Mouse (Mus musculus) MN1 (cell line): ENCODE measurements around the gene Timeless.
A peak's percentile ranks its signal among the peaks of the same experiment; 100 is the strongest.
"Not testable (repeated sequence)": the region's sequence is repeated elsewhere in the genome, so short reads cannot be mapped to it uniquely, and the experiment has no call there.

ENCODE experiments used
- DNase-seq: peaks from one replicate; pipeline ENCODE4 v3.0.0-alpha.2; 2016; ENCODE audit warnings: low spot score

Gene Timeless

DNA sequence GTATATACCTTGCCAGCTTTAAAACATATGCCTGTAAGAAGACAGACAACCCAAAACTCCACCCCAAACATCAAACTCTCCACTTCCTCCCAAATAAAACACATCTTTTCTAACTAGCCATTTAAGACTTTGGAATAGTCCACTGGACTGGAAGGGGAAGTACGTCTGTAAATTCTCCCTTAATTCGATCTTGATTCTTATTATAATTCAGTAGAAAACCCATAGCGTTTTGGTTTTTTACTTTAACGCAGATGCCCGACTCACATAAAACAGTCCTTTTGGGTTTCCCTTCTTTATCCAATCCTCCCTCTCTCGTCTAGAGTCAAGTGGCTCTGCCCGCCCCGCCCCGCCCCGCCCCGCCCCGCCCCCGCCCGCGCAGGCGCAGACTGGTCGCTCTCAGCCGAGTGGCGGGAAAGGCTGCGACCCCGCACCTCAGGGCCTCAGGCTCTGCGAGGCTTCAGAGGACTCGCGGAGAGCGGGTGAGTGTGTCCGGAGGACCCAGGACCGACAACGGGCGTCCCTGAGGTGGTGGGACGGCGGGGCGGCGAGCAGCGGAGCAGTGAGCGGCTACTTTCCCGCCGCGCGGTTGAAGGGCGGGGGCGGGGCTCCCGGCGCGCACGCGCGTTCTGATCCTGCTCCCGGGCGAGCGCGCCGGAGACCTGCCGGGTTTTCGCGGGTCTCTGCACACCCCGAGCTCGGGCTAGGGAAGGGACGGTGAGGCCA lies at the start of gene Timeless:
Gene Timeless (plus strand): TSS at position 369 of the 723 bp plus-strand sequence.
- peak; percentile 93 for DNase-seq

DNA sequence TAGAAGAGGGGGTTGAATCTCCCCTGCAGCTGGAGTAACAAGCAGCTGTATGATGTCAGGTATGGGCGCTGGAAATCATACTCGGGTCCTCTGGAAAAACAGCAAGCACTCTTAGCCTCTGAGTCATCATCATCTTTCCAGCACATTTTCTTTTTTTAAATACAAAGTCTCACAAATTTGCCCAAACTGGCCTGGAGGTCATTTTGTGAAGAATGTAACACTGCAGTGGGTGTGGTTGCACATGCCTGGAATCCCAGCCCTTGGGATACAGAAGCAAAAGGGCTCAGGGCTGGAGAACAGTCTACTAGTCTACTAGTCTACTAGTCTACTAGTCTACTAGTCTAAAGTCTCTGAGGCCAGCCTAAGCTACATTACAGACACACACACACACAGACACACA lies 47.6 kb upstream of the Timeless start:
- DNase-seq, result no peak

DNA sequence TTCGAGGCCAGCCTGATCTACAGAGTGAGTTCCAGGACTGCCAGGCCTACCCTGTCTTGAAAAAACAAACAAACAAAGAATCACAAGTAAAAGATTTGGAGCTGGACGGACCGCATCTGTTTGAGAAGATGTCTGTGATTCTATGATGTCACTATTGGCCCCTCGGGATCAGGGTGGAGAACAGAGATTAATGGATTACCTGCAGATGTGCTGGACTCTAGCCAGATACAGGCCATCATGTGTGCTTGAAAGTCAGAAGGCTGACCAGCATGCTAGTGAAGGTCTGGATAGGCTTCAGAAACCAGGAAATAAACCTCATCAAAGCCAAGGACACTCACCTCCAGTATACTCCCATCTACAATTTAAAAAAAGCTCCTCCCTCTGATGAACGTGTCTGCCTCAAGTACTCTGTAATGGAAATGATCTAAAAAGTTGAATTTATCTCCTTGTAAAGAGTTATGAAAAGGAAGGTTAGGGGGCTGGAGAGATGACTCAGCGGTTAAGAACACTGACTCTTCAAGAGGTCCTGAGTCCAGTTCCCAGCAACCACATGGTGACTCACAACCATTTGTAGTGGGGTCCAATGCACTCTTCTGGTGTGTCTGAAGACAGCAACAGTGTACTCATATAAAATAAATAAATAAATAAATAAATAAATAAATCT lies 46.5 kb upstream of the Timeless start:
- peak; percentile 83 for DNase-seq

DNA sequence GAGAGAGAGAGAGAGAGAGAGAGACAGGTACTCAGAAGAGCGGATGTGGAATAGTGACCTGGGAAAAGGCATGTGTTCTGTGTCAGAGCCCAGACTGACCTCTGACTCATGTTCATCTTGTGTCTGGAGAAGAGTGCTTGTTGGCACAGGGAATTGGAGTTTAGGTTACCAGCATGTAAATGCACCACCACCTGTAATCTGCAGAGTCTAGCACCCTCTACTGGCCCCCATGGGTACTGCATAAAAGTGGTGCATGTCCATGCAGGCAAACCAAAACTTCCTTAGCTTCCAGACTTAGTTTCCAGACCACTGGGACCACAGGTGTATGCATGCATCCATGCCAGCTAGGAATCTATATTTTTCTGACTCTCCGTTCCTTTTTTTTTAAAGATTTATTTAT lies 45.9 kb upstream of the Timeless start:
- DNase-seq, result peak; percentile 96

DNA sequence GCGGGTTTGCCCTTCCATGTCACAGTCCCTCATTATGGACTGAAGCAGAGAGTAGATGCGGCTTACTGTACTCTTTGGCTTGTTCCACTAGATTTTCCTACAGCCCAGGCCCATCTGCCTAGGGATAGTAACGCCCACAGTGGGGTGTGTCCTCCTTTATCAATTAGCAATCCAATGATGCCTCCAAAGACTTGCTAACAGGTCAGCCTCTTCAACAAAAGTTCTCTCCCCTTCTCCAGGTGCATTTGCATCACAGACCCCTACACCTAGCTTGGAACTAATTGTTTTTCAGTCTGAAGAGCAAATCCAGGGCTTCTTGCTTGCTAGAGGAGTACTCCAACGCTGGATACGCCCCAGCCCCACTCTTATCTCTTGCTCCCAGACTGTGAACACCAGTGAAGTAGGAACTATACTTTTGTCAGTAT lies 44.7 kb upstream of the Timeless start:
- no peak for DNase-seq

DNA sequence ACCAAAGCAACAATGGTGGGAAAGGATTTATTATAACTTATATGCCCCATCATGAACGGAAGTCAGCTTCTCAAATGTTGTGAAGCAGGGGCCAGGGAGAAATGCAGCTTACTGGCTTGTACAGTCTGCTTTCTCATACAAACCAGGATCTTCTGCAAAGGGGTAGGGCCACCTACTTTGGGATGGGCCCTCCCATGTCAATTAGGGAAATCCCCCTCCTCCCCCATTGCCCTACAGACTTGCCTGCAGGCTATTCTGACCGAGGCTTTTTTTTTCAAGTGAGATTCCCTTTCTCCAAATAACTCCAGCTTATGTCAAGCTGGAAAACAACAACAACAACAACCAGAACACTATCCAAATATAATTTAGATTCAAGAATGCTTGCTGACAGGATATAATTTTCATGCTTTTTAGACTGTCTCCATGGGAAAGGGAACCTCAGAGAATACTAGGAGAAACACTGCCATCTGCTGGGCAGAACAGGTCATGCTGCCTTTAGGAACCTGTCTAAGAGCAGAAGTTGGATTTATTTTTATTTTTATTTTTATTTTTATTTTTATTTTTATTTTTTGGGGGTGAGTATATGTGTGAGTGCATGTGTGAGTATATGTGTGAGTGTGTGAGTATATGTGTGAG lies 43.5 kb upstream of the Timeless start:
- DNase-seq, result peak; percentile 92

DNA sequence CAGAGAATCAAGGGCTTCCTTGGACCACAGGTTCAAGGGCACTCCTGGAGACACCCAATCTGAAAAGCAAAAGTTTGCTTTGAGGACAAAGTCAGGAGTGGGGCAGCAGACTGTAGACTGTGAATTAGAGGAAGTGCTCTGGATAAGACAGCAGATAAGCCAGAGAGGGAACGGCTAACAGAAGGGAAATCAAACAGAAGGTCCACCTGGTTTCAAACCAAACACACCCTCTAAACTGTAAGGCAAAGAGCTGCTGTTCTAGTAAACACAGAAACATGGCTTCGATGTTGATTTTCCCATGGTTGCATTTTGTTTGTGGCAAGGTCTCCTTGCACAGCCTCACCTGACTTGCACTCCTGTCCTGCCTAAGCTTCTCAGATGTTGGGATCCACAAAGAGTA lies 40.4 kb upstream of the Timeless start:
- DNase-seq, result no peak

DNA sequence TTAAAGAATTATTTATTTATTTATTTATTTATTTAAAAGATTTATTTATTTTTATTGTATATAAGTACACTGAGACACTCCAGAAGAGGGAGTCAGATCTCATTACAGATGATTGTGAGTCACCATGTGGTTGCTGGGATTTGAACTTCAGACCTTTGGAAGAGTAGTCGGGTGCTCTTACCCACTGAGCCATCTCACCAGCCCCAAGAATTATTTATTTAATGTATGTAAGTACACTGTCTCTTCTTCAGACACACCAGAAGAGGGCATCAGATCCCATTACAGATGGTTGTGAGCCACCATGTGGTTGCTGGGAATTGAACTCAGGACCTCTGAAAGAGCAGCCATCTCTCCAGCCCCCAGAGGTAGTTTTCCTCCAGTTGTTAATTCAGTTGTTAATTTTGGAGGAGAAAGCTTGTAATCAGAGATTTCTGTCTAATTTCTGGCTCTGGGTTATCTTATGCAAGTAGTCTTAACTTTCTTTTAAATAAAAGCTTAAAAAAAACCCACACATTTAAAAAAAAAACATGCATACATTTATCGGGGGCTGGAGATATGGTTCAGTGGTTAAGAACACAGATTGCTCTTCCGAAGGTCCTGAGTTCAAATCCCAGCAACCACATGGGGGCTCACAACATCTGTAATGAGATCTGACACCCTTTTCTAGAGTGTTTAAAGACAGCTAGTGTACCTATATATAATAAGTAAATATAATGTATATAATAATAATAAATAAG lies 39.7 kb upstream of the Timeless start:
- not testable (repeated sequence) for DNase-seq

DNA sequence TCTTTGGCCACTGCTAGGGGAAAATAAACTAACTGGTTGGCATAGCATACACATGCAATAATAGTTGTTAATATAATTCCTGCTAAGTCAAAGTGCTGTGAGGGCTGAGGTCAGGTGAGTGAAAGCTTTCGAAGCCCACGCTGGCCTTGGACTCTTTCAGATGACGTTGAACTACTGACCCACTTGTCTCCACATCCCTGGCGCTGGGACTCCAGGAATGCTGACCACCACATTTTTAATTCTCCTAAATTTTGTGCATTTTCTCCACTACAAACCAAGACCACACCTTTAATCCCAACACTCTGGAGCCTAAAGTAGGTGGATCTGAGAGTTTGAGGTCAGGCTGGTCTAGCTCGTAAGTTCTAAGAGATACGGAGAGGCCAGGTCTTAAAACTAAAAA lies 38.8 kb upstream of the Timeless start:
- no peak for DNase-seq

DNA sequence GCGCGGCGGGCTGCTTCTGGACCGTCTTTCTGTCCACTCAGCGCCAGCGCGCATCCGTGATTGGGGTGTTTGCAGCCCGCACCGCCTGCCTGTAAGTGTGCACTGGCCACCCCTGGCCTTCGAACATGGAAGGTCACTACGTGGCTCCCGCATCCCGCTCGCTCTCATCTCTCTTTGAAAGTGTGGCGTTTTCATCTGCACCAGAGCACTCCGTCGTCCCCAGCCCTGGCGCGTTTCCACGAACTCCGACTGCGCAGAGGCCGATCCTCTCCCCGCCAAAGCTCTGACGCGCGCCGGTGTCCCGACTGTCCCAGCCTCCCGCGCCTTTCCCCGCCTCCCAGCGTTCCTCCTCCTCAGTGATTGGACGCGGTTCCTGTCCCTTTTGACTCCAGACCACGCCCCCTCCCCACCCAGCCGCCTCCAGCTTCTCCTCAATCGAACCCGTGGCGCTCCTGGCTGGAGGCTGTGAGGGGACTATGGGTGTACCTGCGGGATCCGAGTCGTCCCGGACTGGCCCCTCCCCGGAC lies 37.8 kb upstream of the Timeless start, which contains the start of gene Gls2:
Gene Gls2 (plus strand): TSS at position 434 of the 527 bp plus-strand sequence.
- peak; percentile 100 for DNase-seq

DNA sequence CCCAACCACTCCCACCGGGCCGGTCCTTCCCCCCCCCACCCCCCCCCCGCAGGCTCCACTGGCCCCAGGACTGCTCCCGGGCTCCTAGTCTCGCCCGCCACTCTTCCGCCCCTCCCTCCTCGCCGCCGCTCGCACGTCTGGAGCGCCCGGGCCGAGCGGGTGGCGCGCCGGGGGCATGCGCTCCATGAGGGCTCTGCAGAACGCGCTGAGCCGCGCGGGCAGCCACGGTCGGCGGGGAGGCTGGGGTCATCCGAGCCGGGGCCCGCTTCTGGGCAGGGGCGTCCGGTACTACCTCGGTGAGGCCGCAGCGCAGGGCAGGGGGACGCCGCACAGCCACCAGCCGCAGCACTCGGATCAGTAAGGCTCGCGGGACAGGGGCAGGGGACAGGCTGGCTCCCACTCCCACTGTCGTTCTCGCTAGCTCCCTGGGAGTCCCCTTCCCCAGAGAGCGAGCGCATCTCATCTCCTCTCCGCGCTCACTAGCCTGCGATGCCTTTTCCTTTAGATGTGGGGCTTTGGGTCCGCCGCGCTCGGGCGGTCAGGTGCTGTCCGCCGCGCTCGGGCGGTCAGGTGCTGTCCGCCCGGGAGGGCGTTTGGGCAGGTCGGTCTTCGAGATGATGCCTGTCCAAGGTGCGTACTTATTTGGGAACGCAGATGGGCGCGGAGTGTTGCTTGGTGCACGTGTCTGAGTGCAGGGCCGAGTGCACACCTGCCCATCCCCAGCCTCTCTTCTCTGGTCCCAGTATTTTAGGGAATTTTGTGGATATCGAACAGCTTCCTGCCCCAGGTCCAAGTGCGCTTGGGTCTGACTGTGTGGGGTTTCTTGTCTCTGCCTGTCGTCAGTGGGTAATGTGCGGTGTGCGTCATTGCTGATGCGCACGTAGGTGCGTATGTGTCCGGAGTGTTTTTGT lies 37.1 kb upstream of the Timeless start:
- peak; percentile 92 for DNase-seq

DNA sequence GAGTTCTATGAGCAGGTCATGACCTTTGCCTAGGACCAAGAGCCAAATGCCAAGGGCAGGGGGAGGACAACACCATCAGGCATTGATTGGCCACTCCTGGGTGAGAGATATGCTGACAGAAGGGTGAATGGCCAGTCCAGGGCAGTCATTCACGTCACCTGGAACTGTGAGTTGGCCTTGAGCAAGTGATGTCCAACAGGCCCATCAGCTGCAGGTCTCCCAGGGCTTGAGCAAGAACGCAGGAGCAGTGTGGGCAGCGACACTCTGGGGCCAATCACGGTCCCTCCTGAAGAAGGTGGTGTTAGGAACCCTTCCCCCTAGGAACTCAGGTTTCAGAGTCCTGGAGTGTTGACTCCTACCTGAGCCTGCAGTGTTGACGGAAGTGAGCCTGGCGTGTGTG lies 30.0 kb upstream of the Timeless start:
- DNase-seq, result no peak

DNA sequence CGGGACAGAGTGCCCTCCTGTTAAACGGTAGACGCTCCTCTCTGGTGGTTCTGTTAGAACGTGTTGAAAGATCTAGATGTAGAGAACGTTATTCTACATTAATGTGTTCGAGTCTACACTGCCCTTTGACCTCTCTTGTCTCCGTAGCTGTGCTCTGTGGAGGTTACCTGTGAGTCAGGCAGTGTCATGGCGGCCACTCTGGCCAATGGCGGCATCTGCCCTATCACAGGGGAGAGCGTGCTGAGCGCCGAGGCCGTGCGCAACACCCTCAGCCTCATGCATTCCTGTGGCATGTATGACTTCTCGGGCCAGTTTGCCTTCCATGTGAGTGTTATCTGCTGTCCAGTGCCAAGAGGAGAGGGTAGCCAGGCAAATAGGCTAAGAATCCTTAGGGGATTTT lies 26.9 kb upstream of the Timeless start:
- no peak for DNase-seq

DNA sequence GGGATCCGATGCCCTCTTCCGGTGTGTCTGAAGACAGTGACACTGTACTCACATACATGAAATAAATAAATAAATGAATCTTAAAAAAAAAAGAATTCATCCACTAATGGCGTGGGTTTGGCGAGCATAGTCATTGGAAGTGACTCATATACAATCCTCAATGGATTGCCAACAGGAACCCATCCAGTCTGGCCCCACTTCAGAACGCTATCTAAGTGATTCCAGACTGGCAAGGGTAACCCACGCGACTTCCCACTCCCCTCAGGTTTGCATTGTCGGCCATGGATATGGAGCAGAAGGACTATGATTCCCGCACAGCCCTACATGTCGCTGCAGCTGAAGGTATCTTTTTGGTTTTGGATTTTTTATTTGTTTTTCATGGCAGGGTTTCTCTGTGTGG lies 23.5 kb upstream of the Timeless start:
- DNase-seq, result no peak

DNA sequence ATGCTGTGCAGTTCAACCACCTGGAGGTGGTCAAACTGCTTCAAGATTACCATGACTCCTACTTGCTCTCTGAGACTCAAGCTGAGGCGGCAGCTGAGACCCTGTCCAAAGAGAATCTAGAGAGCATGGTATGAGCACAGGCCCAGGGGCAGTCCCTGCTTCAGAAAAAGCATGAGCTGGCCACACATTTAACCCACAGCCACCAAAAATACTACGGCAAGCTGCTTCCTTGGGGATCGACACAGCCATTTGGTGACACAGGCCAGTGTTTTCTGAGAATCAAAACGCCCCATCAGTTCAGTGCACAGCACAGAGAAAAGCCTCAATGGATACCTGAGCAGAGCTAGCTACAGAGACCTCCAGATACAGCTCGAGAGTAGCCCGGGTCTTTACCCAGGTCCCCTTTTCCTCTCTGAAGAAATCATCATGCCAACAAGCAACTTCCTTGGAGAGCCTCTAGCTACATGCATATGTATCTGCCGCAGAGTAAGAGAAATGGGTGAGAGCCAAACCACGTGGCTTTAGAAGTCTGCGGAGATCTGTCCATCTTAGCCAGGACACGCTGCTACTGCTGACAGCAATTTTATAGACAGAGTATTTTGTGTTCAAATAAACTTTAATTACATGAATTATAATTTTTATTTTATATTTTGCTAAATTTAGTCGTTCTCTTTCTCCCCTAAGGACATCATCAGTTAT lies 22.4 kb upstream of the Timeless start:
- no peak for DNase-seq

DNA sequence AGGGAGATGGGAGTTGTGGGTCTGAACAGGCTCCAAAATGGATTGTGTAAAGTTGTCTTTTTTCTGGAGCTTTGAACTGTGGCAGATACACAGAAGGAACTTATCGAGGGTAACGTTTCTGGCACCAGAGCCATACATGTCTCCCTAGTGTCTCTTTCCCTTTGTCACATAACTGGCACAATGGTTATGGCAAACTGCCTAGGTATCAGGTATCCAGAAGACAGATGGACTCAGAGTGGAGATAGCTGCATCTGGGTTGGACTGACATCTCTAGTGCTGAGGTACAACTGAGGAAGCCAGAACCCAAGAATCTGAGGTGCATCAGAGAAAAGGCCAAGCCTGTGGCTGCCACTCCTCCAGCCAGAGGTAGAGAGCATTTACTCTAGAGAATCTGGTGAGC lies 21.7 kb upstream of the Timeless start:
- no peak for DNase-seq

DNA sequence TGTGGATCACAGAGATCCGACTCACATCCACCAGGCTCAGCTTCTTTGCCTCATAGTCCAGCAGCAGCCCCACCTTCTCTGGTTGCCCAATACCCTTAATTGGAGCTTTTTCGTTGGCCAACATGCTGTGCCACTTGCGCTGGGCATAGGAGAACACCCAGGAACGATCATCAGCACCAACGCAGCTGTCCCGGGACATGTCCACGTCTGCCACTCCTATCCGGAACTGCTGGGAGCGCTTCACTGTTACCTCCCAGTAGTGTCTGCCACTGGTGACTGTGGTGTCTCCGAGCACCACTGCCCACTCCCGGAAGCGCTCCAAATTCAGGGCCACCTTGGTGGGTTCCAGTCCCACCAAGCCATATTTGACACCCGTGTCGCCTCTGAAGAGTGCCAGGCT lies 20.9 kb upstream of the Timeless start:
- DNase-seq, result peak; percentile 58

DNA sequence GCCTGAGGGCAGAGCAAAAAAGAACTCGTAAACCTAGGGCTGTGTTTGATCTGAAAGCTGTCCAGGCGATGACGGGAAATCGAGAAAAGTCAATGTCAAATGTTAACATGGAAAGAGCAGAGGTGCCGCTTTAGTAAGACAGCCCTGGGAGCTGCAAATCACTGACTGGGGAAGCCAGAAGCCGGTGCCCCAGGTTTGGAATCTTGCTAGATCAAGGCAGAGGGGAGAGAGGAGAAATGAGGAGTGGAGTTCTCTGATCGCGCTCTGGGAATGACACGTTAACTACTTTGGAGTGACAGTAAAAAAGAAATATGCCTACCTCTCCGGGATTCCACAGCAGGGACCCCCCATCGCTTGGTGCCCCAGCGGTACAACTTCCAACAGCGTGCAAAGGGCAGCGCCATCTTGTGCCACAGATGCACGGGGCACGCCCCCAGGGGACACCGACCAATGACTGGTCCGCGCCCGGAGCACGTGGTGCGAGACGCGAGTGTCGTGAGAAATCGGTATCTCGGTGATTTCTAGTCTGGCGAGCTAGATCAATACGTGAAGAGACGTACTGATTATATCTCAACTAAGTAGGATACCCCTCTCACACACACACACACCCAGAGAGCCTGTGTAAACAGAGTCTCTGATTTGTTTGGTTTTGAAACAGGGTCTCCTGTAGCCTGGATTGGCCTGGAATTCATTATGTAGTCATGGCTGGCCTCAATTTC lies 20.3 kb upstream of the Timeless start, which contains the start of gene Spryd4:
Gene Spryd4 (minus strand): TSS at position 418 of the 719 bp plus-strand sequence.
- DNase-seq, result peak; percentile 99

DNA sequence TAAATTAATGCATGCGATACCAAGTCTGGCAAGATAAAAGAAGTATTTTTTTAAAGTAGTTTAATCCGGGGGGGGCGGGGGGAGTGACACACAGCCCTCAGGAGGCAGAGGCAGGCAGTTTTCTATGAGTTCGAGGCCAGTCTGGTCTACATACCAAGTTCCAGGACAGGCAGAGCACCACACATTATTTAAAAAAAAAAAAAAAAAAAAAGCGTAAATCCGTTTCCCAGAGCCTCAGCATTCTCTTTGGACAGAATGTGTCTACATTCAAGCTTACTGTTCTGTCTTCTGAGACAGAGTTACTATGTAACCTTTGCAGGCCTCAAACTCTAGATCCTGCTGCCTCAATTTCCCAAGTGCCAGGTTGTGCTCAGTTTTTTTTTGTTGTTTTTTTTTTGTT lies 19.7 kb upstream of the Timeless start:
- DNase-seq, result no peak

DNA sequence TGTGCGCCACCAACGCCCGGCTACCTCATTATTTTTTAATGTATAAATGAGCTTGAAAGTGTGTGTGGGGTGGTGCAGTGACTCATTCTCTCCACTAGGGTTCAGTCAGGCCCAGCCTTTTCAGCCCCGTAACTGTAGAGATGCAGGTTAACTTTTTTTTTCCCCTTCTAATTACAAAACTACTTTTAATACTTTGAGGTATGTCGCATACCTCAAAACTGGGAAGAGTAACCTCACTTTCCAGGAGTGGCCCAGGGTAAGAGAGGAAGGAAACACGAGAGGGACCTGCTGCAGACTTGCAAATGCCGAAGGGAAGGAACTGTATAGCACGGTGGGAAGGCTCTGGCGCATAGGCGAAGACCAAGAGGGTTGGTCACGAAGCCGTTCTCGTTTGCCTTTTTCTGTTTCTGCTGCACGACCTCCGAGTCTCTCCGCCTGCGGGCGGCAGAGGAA lies 19.0 kb upstream of the Timeless start:
- DNase-seq, result peak; percentile 79
